Mouse (Mus musculus) forebrain, embryonic 14.5 days (tissue): ENCODE data around the gene Cst3. TPM values are rescaled to one million over a fixed set of nuclear protein-coding genes. Genes with fewer than 3 reads are reported as not detected.
A peak's percentile ranks its signal among the peaks of the same experiment; 100 is the strongest.

Experiments
- ATAC-seq: fragments of 200-750 bp; cut with Nextera tagmentation; 2 replicates; pipeline ENCODE4 v1.8.0; 2017; ENCODE audit warnings: mild to moderate bottlenecking, moderate library complexity
- DNase-seq: peaks from one replicate; pipeline ENCODE4 v3.0.0-alpha.2; 2015; ENCODE audit warnings: low spot score
- H3K27ac ChIP-seq: fragments of 300-500 bp; sonication (generic); 2 replicates; pipeline ENCODE4 v1.5.1; 2014; ENCODE audit warnings: low read depth, mild to moderate bottlenecking, control low read depth, low read length, moderate library complexity
- H3K27me3 ChIP-seq: fragments of 300-500 bp; sonication (generic); replicated peaks from 2 replicates; pipeline ENCODE4 v1.6.1; 2014; ENCODE audit warnings: low read length, control low read depth, mixed read lengths; ENCODE audit not compliant: control insufficient read depth, insufficient read depth
- H3K36me3 ChIP-seq: fragments of 300-500 bp; sonication (generic); 2 replicates; pipeline ENCODE4 v1.6.1; 2014; ENCODE audit warnings: low read length, control low read depth; ENCODE audit not compliant: control insufficient read depth, insufficient read depth
- H3K4me1 ChIP-seq: fragments of 300-500 bp; sonication (generic); 2 replicates; pipeline ENCODE4 v1.6.1; 2014; ENCODE audit warnings: antibody characterized with exemption, low read length, control low read depth; ENCODE audit not compliant: control insufficient read depth, insufficient read depth
- H3K4me2 ChIP-seq: fragments of 300-500 bp; sonication (generic); 2 replicates; pipeline ENCODE4 v1.6.1; 2014; ENCODE audit warnings: mild to moderate bottlenecking, control low read depth, low read length
- H3K4me3 ChIP-seq: fragments of 300-500 bp; sonication (generic); 2 replicates; pipeline ENCODE4 v1.5.1; 2014; ENCODE audit warnings: low read depth, low read length, control low read depth
- H3K9ac ChIP-seq: fragments of 300-500 bp; sonication (generic); 2 replicates; pipeline ENCODE4 v1.6.1; 2014; ENCODE audit warnings: mild to moderate bottlenecking, low read length, control low read depth, moderate library complexity
- H3K9me3 ChIP-seq: fragments of 300-500 bp; sonication (generic); replicated peaks from 2 replicates; pipeline ENCODE4 v1.6.1; 2016; ENCODE audit warnings: low read length, control low read depth, mixed read lengths; ENCODE audit not compliant: control insufficient read depth
- whole genome bisulfite sequencing: fragments of 180-500 bp; shearing (Covaris S2); extraction: QIAGEN DNeasy Blood & Tissue Kit; methylation state at CpG from one replicate; pipeline ENCODE4 v1.1.7; 2014; 5-methylcytosine and 5-hydroxymethylcytosine counted together
- polyA plus RNA-seq: library from polyadenylated mRNA; unstranded; fragments of >200 nt; fragmentation: Nextera tagmentation; extraction: Ambion mirVana; gene quantifications from 2 replicates; pipeline ENCODE4 v1.2.1, GENCODE M21; 2014

Gene Cst3
- polyA plus RNA-seq, 1 experiment from 2014 or later = 623 TPM

- DNase-seq (no peak), ATAC-seq (no peak)
- H3K27me3 ChIP-seq = no peaks in the 10 kb centered on the region
- no peak overlapping the region for H3K9ac ChIP-seq
- no peaks in the 10 kb centered on the region for H3K9me3 ChIP-seq
- no peak overlapping the region for H3K4me3 ChIP-seq
- H3K4me2 ChIP-seq = no peak overlapping the region
- H3K27ac ChIP-seq = no peak overlapping the region
- no peaks in the 10 kb centered on the region for H3K36me3 ChIP-seq
- H3K4me1 ChIP-seq = no peaks in the 10 kb centered on the region
Measured at GRCm38 (mm10) chr2:148861693-148862092, 13.8 kb downstream of the Cst3 start.

- WGBS = 77% methylated on average over 4 of the region's 4 CpGs
Measured at GRCm38 (mm10) chr2:148860993-148861392, 14.5 kb downstream of the Cst3 start.

GRCm38 (mm10) chr2:148857506-148857905 is 18.0 kb downstream of the Cst3 start:
- H3K27me3 ChIP-seq = no peaks in the 10 kb centered on the region
- H3K4me1 ChIP-seq = no peaks in the 10 kb centered on the region
- peak; percentile 7 for DNase-seq
- no peak overlapping the region for H3K4me2 ChIP-seq
- H3K9me3 ChIP-seq = no peaks in the 10 kb centered on the region
- H3K27ac ChIP-seq = no peak overlapping the region
- WGBS = 33% methylated on average over 4 of the region's 4 CpGs
- ATAC-seq = no peak
- no peak overlapping the region for H3K4me3 ChIP-seq
- no peaks in the 10 kb centered on the region for H3K36me3 ChIP-seq
- H3K9ac ChIP-seq = no peak overlapping the region

More at GRCm38 (mm10) chr2:148860993-148861392, 14.5 kb downstream of the Cst3 start:
- Histone ChIP-seq H3K9ac (no peak overlapping the region), H3K9me3 (no peaks in the 10 kb centered on the region), H3K36me3 (no peaks in the 10 kb centered on the region), H3K4me3 (no peak overlapping the region), H3K4me1 (no peaks in the 10 kb centered on the region), H3K27me3 (no peaks in the 10 kb centered on the region), H3K4me2 (no peak overlapping the region), H3K27ac (no peak overlapping the region)
- DNase-seq (no peak), ATAC-seq (no peak)

GRCm38 (mm10) chr2:148856630-148857400 is 18.7 kb downstream of the Cst3 start:
- no peak for ATAC-seq
- DNase-seq = no peak
- H3K4me3 ChIP-seq = no peak overlapping the region
- no peaks in the 10 kb centered on the region for H3K27me3 ChIP-seq
- no peak overlapping the region for H3K9ac ChIP-seq
- no peaks in the 10 kb centered on the region for H3K4me1 ChIP-seq
- no peaks in the 10 kb centered on the region for H3K36me3 ChIP-seq
- no peak overlapping the region for H3K4me2 ChIP-seq
- 74% methylated on average over 8 of the region's 8 CpGs for WGBS
- no peaks in the 10 kb centered on the region for H3K9me3 ChIP-seq
- H3K27ac ChIP-seq = no peak overlapping the region

GRCm38 (mm10) chr2:148851116-148851906 is 24.2 kb downstream of the Cst3 start:
- DNase-seq = peak; percentile 81
- ATAC-seq = peak; percentile 81
- 39% methylated on average over 8 of the region's 8 CpGs for WGBS

GRCm38 (mm10) chr2:148839224-148839623 is 36.3 kb downstream of the Cst3 start:
- no peak overlapping the region for H3K9ac ChIP-seq
- H3K4me3 ChIP-seq = no peak overlapping the region
- DNase-seq = no peak
- no peak overlapping the region for H3K27ac ChIP-seq
- no peak for ATAC-seq
- H3K4me2 ChIP-seq = no peak overlapping the region
- no peaks in the 10 kb centered on the region for H3K4me1 ChIP-seq
- H3K9me3 ChIP-seq = no peaks in the 10 kb centered on the region
- no peaks in the 10 kb centered on the region for H3K27me3 ChIP-seq
- WGBS = 89% methylated on average over 2 of the region's 2 CpGs
- no peaks in the 10 kb centered on the region for H3K36me3 ChIP-seq

More at GRCm38 (mm10) chr2:148851116-148851906, 24.2 kb downstream of the Cst3 start:
- H3K9me3 ChIP-seq = no peaks in the 10 kb centered on the region
- H3K4me2 ChIP-seq = no peak overlapping the region
- no peaks in the 10 kb centered on the region for H3K36me3 ChIP-seq
- H3K27ac ChIP-seq = no peak overlapping the region
- no peak overlapping the region for H3K4me3 ChIP-seq
- H3K4me1 ChIP-seq = no peaks in the 10 kb centered on the region
- H3K27me3 ChIP-seq = no peaks in the 10 kb centered on the region
- no peak overlapping the region for H3K9ac ChIP-seq

- no peak overlapping the region for H3K27ac ChIP-seq
- no peak overlapping the region for H3K4me3 ChIP-seq
- H3K4me2 ChIP-seq = no peak overlapping the region
- H3K36me3 ChIP-seq = no peaks in the 10 kb centered on the region
- H3K4me1 ChIP-seq = no peaks in the 10 kb centered on the region
- ATAC-seq (no peak), DNase-seq (no peak)
- WGBS = 91% methylated on average over 5 of the region's 5 CpGs
- no peaks in the 10 kb centered on the region for H3K27me3 ChIP-seq
- H3K9me3 ChIP-seq = no peaks in the 10 kb centered on the region
- H3K9ac ChIP-seq = no peak overlapping the region
Measured at GRCm38 (mm10) chr2:148838075-148838777, 37.3 kb downstream of the Cst3 start.

GRCm38 (mm10) chr2:148834912-148835311 is 40.6 kb downstream of the Cst3 start, which contains the start of gene Cst9:
TSS of gene Cst9 (plus strand) at chr2:148835147.
- ATAC-seq (no peak), DNase-seq (no peak)
- Histone ChIP-seq H3K36me3 (no peaks in the 10 kb centered on the region), H3K9me3 (no peaks in the 10 kb centered on the region), H3K27me3 (no peaks in the 10 kb centered on the region), H3K4me1 (no peaks in the 10 kb centered on the region), H3K9ac (no peak within 1 kb of the TSS), H3K4me3 (no peak within 1 kb of the TSS), H3K27ac (no peak within 1 kb of the TSS), H3K4me2 (no peak within 1 kb of the TSS)
- WGBS = 69% methylated on average over 4 of the region's 4 CpGs
